Mouse (Mus musculus): ENCODE results near the gene Zkscan3. TPM values are rescaled to one million over a fixed set of nuclear protein-coding genes. Genes with fewer than 3 reads are reported as not detected.

The Zkscan3 gene
- polyA plus RNA-seq, 1 experiment = 60.7 TPM

DNA sequence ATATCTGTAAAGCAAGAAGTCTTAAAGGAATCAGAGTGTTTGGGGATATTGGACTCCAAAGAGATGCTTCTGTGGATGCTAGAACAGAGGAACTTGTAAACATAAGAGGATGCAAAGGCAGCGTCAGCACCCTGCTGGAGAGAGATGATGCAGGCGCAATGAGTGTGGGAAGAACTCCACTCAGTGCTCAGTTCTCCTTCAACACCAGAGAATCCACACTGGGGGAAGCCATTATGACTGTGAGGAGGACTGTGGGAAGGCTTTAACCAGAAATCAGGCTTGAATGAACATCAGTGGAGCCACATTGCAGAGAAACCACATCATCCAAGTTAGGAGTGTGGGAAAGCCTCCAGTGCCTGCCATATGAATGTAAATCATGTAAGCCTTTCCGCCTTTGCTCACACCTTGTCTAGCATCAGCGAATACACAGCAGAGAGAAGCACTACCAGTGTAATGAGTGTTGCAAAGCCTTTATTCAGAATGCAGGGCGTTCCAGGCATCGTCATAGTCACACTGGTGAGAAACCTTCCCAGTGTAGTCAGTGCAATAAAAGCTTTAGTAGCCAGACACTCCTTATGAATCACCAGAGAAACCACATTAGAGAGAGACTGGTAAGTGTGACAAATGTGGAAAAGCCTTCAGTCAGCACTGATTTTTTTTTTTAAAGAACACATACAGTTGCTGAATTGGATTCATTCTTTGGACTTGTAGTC lies 14.9 kb upstream of the Zkscan3 start:
- peak overlapping the region; percentile 30; the same call in 1 of the 2 replicates for H3K27ac ChIP-seq (ENCODE audit: insufficient read depth, low read length)
- H3K4me1 ChIP-seq (ENCODE audit: control insufficient read depth, insufficient read depth, low read length) = peaks cover 5% of the 10 kb centered on the region
- no peak for TF ChIP-seq POLR2A (IDR thresholded peaks at IDR 0.05; ENCODE audit: low read depth, low read length)
- no peak for TF ChIP-seq CTCF (IDR thresholded peaks at IDR 0.05; ENCODE audit: borderline replicate concordance, insufficient read depth, low read length)
- H3K4me3 ChIP-seq (ENCODE audit: insufficient read depth, low read length) = no peak overlapping the region

GRCm38 (mm10) chr13:21415750-21416149 lies 13.2 kb upstream of the Zkscan3 start:
- no peak overlapping the region for H3K27ac ChIP-seq (ENCODE audit: insufficient read depth, low read length)
- peaks cover 5% of the 10 kb centered on the region for H3K4me1 ChIP-seq (ENCODE audit: control insufficient read depth, insufficient read depth, low read length)
- no peak overlapping the region for H3K4me3 ChIP-seq (ENCODE audit: insufficient read depth, low read length)
- no peak for TF ChIP-seq POLR2A (IDR thresholded peaks at IDR 0.05; ENCODE audit: low read depth, low read length)
- TF ChIP-seq CTCF (IDR thresholded peaks at IDR 0.05; ENCODE audit: borderline replicate concordance, insufficient read depth, low read length) = no peak

GRCm38 (mm10) chr13:21415266-21415665 lies 12.7 kb upstream of the Zkscan3 start:
- H3K4me3 ChIP-seq (ENCODE audit: insufficient read depth, low read length) = no peak overlapping the region
- no peak for TF ChIP-seq POLR2A (IDR thresholded peaks at IDR 0.05; ENCODE audit: low read depth, low read length)
- no peak for TF ChIP-seq CTCF (IDR thresholded peaks at IDR 0.05; ENCODE audit: borderline replicate concordance, insufficient read depth, low read length)
- peaks cover 5% of the 10 kb centered on the region for H3K4me1 ChIP-seq (ENCODE audit: control insufficient read depth, insufficient read depth, low read length)
- H3K27ac ChIP-seq (ENCODE audit: insufficient read depth, low read length) = no peak overlapping the region

DNA sequence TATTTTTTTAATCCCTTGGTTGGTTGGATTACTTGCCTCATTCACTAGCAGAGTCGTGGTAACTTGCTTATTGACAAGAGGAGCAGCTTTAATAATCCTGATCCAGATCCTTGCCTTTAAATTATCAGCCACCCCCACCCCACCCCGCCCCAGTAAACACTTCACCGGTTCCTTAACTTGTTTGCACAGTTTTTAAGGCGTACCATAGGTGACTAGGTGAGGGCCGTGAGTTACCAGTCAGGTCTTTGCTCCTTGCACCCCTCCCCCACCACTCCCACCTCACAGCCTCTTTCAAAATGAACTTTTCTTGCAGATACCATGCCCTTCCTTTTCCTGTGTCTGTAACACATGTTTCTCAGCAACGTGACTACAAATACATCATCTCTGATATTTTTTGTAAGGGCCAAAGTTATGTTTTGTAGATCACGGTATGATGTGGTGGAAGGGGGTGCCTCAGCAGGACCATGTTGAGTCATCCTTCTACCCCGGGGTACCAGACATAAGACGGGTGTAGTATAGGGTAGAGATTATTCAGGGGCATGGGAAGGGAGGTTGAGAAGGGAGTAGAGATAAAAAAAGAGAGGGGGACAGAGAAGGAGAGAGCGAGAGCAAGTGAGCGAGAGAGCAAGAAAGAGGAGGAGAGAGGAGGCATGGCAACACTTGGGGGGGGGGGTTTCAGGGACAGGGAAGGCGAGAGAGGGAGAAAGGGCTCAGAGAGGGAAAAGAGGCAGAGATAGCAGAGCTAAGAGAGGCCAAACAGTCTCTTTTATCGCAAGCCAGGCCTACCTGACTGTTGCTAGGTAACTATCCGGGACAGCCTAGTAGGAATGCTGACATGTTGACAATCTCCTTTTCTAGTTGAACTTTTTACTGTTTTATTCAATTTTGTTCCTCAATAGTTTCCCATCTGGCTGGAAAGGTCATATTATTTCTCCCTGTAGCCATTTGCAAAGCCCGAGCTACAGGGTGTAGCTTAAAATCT lies 12.0 kb upstream of the Zkscan3 start:
- Histone ChIP-seq H3K27ac (ENCODE audit: insufficient read depth, low read length) (no peak overlapping the region), H3K4me3 (ENCODE audit: insufficient read depth, low read length) (no peak overlapping the region), H3K4me1 (ENCODE audit: control insufficient read depth, insufficient read depth, low read length) (peaks cover 5% of the 10 kb centered on the region)
- TF ChIP-seq POLR2A (IDR thresholded peaks at IDR 0.05; ENCODE audit: low read depth, low read length) (no peak), CTCF (IDR thresholded peaks at IDR 0.05; ENCODE audit: borderline replicate concordance, insufficient read depth, low read length) (no peak)

- Histone ChIP-seq H3K4me1 (ENCODE audit: control insufficient read depth, insufficient read depth, low read length) (no peaks in the 10 kb centered on the region), H3K4me3 (ENCODE audit: insufficient read depth, low read length) (peak overlapping the region; percentile 33), H3K27ac (ENCODE audit: insufficient read depth, low read length) (no peak overlapping the region)
- TF ChIP-seq POLR2A (IDR thresholded peaks at IDR 0.05; ENCODE audit: low read depth, low read length) = no peak
- no peak for TF ChIP-seq CTCF (IDR thresholded peaks at IDR 0.05; ENCODE audit: borderline replicate concordance, insufficient read depth, low read length)
Observed at GRCm38 (mm10) chr13:21408805-21409459, 6.4 kb upstream of the Zkscan3 start.

- H3K4me1 ChIP-seq (ENCODE audit: control insufficient read depth, insufficient read depth, low read length) = no peaks in the 10 kb centered on the region
- peak overlapping the region; percentile 33 for H3K4me3 ChIP-seq (ENCODE audit: insufficient read depth, low read length)
- H3K27ac ChIP-seq (ENCODE audit: insufficient read depth, low read length) = peak overlapping the region; percentile 62
- TF ChIP-seq POLR2A (IDR thresholded peaks at IDR 0.05; ENCODE audit: low read depth, low read length) (peak; percentile 62), CTCF (IDR thresholded peaks at IDR 0.05; ENCODE audit: borderline replicate concordance, insufficient read depth, low read length) (no peak)
Observed at GRCm38 (mm10) chr13:21407969-21408804, 5.6 kb upstream of the Zkscan3 start.

- Histone ChIP-seq H3K4me1 (ENCODE audit: control insufficient read depth, insufficient read depth, low read length) (no peaks in the 10 kb centered on the region), H3K4me3 (ENCODE audit: insufficient read depth, low read length) (no peak overlapping the region), H3K27ac (ENCODE audit: insufficient read depth, low read length) (no peak overlapping the region)
- TF ChIP-seq CTCF (IDR thresholded peaks at IDR 0.05; ENCODE audit: borderline replicate concordance, insufficient read depth, low read length) (no peak), POLR2A (IDR thresholded peaks at IDR 0.05; ENCODE audit: low read depth, low read length) (no peak)
Observed at GRCm38 (mm10) chr13:21407341-21407740, 4.8 kb upstream of the Zkscan3 start.

GRCm38 (mm10) chr13:21402848-21403247 lies 293 bp upstream of the Zkscan3 start:
- Histone ChIP-seq H3K27ac (ENCODE audit: insufficient read depth, low read length) (no peak overlapping the region), H3K4me1 (ENCODE audit: control insufficient read depth, insufficient read depth, low read length) (no peaks in the 10 kb centered on the region), H3K4me3 (ENCODE audit: insufficient read depth, low read length) (no peak overlapping the region)
- TF ChIP-seq POLR2A (IDR thresholded peaks at IDR 0.05; ENCODE audit: low read depth, low read length) (no peak), CTCF (IDR thresholded peaks at IDR 0.05; ENCODE audit: borderline replicate concordance, insufficient read depth, low read length) (no peak)

All from embryonic fibroblast, embryonic 13.5 days (primary cell).